Mouse (Mus musculus) granulocyte monocyte progenitor cell, adult 5-6 weeks (primary cell): Measurements from ENCODE around the gene Mettl7a2. TPM values are rescaled to one million over a fixed set of nuclear protein-coding genes. Genes with fewer than 3 reads are reported as not detected.
"Not testable (repeated sequence)": the region's sequence is repeated elsewhere in the genome, so short reads cannot be mapped to it uniquely, and the experiment has no call there.

Experiments
- ATAC-seq: replicated peaks from 2 replicates; pipeline ENCODE4 v1.8.0; 2016; ENCODE audit warnings: mild to moderate bottlenecking, moderate TSS enrichment, inconsistent platforms; ENCODE audit not compliant: poor library complexity, severe bottlenecking
- total RNA-seq, 2 experiments: library from RNA; stranded (forward) in 1 of 2; stranded (reverse) in 1 of 2; fragments of 200-712, 200-1000 nt in 1 of 2; fragments of >200 nt in 1 of 2; fragmentation: Nextera tagmentation in 1 of 2; gene quantifications; 2 replicates each; pipeline ENCODE4 v1.2.3; 2014 to 2017

Mettl7a2 gene
- total RNA-seq, 2 experiments from 2014 or later: not detected

- ATAC-seq: no peak
These were observed 18.4 kb upstream of the Mettl7a2 start, which contains the start of gene Mettl7a3 for GRCm38 (mm10) chr15:100334629-100335028. TSS of gene Mettl7a3 (plus strand) at chr15:100334929.

DNA sequence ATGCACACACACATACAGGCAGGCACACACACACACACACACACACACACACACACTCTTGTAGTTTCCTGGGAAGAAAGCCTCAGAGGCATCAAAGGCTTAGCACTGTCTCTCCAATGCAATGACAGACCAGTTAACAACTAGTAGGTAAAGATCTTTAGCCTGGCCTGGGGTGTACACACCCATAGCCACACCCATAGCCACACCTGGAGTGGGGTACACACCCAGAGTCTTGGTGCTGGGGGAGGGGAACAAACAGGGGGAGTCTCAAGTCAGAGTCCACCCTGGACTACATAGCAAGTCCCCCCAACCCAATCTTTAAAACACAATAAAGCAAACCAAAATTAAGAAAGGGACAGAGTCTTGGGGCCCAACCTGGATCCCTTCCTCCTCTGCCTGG is 15.7 kb upstream of the Mettl7a2 start:
- ATAC-seq: not testable (repeated sequence)

- peak; percentile 77 for ATAC-seq
These were observed 15.2 kb upstream of the Mettl7a2 start for GRCm38 (mm10) chr15:100337847-100338246.

- not testable (repeated sequence) for ATAC-seq
These were observed 11.6 kb upstream of the Mettl7a2 start for GRCm38 (mm10) chr15:100341314-100341980.

- no peak for ATAC-seq
These were observed 7.5 kb upstream of the Mettl7a2 start for GRCm38 (mm10) chr15:100345484-100345883.

DNA sequence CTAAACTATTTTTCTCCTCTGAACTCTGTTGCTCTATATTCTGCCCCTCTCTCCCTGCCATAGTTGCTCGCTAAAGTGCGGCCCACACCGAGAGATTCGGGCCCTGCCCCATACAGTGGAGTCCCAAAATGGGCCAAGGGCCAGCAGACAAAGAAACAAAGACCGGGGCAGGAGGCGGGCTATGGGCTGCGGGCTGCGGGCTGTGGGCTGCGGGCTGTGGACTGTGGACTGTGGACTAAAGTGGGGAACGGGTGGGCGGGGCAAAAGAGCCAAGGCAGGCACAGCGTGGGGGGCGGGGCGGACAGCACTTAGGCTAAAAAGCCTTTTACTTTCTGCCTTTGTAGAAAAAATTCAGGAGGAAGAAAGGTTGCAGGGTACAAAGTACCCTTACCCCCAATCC is 6.2 kb upstream of the Mettl7a2 start:
- no peak for ATAC-seq

DNA sequence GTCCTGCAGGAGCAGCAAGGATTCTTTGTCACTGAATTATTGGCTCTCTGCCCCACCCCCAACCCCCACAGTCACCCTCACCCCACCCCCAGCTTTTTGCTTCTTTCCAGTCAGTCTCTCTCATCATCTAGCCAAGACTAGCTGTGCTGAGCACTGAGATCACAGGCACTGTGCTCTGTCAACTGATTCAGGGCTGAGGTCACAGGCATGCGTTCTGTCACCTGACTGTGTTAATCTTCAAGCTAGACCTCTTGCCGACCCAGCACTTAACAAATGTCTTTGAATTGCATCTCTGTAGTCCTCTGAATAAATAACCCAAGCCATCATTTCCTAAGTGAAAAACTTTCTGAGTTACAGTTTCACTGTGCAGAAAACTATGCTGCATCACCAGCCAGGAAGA is 3.5 kb upstream of the Mettl7a2 start:
- ATAC-seq: no peak

DNA sequence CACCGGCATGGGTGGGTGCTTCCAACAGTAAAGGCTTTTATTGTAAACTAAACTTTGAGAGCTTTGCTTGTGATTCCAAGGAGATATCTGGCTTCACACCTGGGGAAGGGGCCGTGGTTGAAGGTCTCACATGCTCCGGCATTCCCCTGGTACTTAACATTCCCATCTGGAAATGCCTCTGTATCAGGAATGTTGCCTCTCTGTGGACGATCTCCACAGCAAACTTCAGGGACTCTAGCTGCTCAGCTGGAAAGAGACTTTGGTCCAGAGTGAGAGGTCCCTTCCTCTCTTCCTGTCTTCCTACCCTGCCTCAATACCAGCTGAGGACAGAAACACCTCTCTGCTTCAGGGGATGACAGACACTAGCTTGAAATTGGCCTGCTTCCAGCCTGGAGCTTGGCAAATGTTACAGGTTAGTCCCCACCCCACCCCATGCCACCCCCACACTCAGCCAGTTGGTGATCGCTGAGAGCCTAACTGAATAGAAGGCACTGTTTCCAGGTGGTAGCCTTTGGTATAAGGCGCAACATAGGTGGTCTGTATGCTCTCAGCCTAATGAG is 1.4 kb upstream of the Mettl7a2 start:
- ATAC-seq: no peak

GRCm38 (mm10) chr15:100353399-100353798 is 399 bp downstream of the Mettl7a2 start:
- not testable (repeated sequence) for ATAC-seq

DNA sequence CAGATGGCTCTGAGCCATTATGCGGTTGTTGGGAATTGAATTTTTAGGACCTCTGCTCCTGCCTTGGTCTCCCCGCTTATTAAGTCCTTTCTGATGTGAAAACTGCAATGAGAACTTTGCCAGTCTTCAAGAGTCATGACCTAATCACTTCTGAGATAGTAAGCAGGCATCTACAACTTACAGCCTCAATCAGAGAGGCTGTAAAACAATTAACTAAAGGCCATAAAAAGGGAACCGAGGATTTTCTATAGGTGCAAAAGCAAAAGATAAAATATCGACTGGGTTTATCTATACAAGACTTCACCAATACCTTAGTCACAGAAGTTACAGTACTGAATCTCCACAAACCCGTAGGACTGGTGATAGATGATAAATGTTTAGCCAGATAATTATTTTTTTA is 2.9 kb downstream of the Mettl7a2 start:
- ATAC-seq: no peak

DNA sequence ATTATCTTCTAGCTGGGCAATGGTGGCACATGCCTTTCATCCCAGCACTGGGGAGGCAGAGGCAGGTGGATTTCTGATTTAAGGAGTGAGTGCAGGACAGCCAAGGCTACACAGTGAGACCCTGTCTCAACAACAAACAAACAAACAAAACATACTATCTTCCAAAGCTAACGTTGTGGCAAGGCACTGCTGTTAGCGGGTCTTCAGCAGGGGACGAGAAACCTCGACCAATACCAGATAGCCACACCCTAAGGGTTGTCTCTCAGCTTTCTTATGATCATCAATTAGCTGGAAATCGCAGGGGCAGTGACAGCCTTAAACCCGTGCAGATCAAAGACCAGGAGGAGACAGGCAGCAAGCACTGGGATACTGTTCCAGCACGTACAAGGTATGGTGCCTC is 11.2 kb downstream of the Mettl7a2 start, which contains the start of gene Higd1c:
Higd1c (plus strand) TSS at position 301 of the 400 bp plus-strand sequence.
- no peak for ATAC-seq

- ATAC-seq: not testable (repeated sequence)
These were observed 13.0 kb downstream of the Mettl7a2 start for GRCm38 (mm10) chr15:100365967-100366366.

DNA sequence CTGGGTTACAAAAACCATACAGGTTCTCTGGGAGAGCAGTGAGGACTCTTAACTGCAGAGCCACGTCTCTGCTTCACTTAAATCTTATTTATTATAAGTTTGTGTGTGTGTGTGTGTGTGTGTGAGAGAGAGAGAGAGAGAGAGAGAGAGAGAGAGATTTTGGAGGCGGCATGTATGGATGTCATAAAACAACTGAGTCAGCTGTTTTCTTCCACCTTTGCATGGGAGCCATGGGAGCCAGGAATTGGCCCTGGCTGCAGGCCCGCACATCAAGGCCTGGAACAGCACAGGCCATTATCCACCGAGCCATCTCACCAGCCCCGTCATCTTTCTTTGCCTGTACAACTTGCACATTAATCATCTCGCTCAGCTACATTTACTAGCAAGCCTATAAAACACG is 14.1 kb downstream of the Mettl7a2 start:
- ATAC-seq: no peak

DNA sequence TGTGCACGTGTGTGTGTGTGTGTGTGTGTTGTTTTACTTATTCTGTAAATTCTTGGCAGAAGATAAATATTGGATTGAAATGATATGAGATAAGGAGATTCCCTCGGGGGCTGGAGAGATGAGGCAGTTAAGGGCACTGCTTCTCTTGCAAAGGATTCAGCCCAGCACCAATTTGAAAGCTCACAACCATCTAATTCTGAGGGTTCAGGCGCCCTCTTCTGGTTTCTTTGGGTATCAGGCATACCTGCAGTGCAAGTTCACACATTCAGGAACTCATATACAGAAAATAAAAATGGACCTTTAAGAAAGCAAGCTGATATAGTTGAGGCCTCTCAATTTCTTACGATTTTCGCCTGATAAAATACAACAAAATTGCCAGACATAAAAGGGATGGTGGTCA is 22.1 kb downstream of the Mettl7a2 start:
- 0 out of 2 replicates have a peak, but pooled peaks have one; percentile 27 for ATAC-seq

DNA sequence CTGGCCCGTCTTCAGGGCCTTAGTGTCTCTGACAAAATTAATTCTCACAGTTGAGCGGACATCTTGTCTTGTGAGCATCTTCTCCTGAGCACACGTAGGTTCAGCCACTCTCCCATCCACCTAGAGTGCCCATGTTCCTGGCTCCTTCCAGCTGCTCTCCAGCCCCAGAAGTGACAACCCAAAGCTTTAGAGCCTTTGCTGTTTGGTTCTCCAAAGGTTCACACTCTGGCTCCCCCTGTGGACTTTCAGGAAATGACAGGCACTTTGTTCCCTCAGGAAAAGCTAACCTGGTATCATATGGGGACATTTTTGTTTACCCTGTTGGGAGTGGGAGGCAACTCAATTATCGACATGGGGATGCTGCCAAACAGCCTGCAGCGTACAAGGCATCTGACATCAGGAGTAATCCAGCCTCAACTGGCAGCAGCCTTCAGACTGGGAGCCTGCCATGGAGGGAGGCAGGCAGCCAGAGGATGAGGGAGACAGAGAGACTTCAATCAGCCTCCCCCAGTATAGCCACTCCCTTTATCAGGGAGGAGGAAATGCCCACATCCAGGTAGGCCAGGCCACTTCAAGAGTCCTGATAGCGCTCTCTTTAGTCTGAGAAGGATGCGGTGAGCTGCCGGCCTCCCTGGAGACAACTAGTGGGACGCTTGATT is 25.0 kb downstream of the Mettl7a2 start:
- ATAC-seq: peak; percentile 69

DNA sequence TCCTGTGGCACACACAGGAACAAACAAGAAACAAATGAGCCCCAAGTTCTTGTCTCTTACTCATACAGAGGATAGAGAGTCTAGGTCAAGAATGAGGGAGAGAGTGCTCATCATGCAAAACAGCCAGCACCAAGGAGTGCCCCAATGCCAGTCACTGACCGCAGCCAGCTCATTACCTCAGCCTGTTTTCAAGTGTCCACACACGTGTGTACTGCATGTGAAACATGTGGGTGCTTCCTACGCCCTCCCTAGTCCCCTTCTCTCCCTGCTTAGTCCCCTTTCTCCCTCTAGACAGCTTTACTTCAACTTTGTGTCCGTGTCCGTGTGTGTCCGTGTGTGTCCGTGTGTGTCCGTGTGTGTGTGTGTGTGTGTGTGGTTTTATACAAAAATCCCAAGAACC is 26.7 kb downstream of the Mettl7a2 start:
- ATAC-seq: no peak

- no peak for ATAC-seq
These were observed 27.1 kb downstream of the Mettl7a2 start for GRCm38 (mm10) chr15:100380104-100380503.

DNA sequence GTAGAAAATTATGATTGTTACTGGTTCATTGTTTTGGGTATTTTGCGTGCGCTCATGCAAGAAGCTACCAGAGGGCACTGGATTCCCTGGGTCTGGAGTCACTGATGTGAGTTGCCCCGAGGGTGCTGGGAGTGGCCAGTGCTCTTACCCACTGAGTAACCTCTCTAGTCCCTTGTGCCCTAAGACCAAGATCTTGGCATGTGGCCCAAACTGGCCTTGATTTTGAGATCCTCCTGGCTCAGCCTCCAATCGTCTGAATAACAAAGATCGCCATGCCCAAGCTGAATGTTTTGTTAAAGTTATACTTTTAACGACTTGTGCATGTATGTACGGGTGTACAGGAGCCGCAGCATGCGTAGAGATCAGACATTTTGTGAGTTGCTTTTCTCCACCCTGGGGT is 32.7 kb downstream of the Mettl7a2 start:
- no peak for ATAC-seq

GRCm38 (mm10) chr15:100387544-100388223 is 34.7 kb downstream of the Mettl7a2 start:
- ATAC-seq: no peak

GRCm38 (mm10) chr15:100388224-100388835 is 35.3 kb downstream of the Mettl7a2 start:
- peak; percentile 80 for ATAC-seq
